Mouse (Mus musculus): ENCODE results near the gene Cxcl15. TPM values are rescaled to one million over a fixed set of nuclear protein-coding genes. Genes with fewer than 3 reads are reported as not detected.

Cxcl15 gene
- polyA plus RNA-seq (2015; fragmentation: Nextera tagmentation; extraction: Ambion mirVana): 0.08 TPM in 1 of 2 replicates, not detected in the other

DNA sequence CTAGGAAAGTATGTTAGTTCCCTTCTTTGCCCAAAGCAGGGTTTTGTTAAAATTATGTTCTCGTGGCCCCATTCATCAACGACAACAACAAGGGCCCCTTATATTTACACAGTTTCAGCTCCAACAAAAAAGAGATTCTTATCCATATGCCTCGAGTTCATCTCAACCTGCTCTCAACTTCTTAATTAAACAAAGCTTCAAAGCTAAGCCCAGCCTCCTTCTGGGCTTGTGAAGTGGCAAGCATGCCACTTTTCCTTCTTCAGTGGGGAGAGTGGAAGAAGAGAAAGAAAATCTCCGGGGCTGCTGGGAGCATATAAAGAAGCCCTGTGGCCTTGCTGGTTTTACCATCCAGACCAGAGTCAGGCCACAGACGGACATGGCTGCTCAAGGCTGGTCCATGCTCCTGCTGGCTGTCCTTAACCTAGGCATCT is at the start of gene Cxcl15:
Gene Cxcl15, plus strand, starts transcription at position 340 of the 431 bp plus-strand sequence.
- ATAC-seq (no peak), DNase-seq (no peak)
- Histone ChIP-seq H3K4me1 (ENCODE audit: insufficient read depth) (peaks cover 6% of the 10 kb centered on the region), H3K27me3 (ENCODE audit: insufficient read depth, low read length) (no peaks in the 10 kb centered on the region), H3K27ac (ENCODE audit: low read depth) (no peak within 1 kb of the TSS), H3K4me2 (ENCODE audit: low read depth, low read length) (no peak within 1 kb of the TSS), H3K9me3 (ENCODE audit: low read length) (no peaks in the 10 kb centered on the region), H3K36me3 (replicated peaks; ENCODE audit: insufficient read depth, low read length) (no peaks in the 10 kb centered on the region), H3K4me3 (ENCODE audit: low read depth, low read length) (no peak within 1 kb of the TSS), H3K9ac (replicated peaks) (no peak within 1 kb of the TSS)
- WGBS (ENCODE audit: insufficient replicate concordance): 55% methylated on average over 5 of the region's 5 CpGs
- TF ChIP-seq CTCF (IDR thresholded peaks at IDR 0.05; ENCODE audit: low read depth) (no peak), EP300 (IDR thresholded peaks at IDR 0.05; ENCODE audit: low read depth) (no peak)

DNA sequence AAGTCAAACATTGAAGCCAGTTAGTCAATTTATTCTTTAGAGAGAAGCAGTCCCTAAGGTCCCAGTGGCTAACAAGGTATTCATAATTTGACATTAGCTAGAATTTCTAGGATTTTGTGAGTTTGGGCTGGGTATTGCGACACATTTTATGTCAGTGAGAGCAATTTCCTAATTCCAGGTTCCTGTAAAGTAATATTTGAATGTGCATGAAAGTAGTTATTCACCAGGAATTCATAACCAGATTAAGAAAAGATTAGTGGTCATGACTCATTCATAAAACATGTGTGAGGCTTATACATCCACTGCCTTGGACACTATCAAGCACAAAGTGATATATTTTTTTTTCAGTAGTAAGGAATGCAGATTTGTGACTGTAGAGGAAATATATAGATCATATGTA is 40.4 kb upstream of the Cxcl15 start:
- H3K4me2 ChIP-seq (ENCODE audit: low read depth, low read length): no peak overlapping the region
- no peaks in the 10 kb centered on the region for H3K36me3 ChIP-seq (replicated peaks; ENCODE audit: insufficient read depth, low read length)
- H3K4me3 ChIP-seq (ENCODE audit: low read depth, low read length): no peak overlapping the region
- no peak for TF ChIP-seq EP300 (IDR thresholded peaks at IDR 0.05; ENCODE audit: low read depth)
- TF ChIP-seq CTCF (IDR thresholded peaks at IDR 0.05; ENCODE audit: low read depth): no peak
- ATAC-seq (no peak), DNase-seq (no peak)
- 84% methylated on average over 1 of the region's 1 CpGs for WGBS (ENCODE audit: insufficient replicate concordance)
- peaks cover 3% of the 10 kb centered on the region; the same call in 1 of the 2 replicates for H3K4me1 ChIP-seq (ENCODE audit: insufficient read depth)
- H3K9ac ChIP-seq (replicated peaks): no peak overlapping the region
- H3K27ac ChIP-seq (ENCODE audit: low read depth): no peak overlapping the region
- H3K9me3 ChIP-seq (ENCODE audit: low read length): no peaks in the 10 kb centered on the region
- no peaks in the 10 kb centered on the region for H3K27me3 ChIP-seq (ENCODE audit: insufficient read depth, low read length)

- Histone ChIP-seq H3K4me1 (ENCODE audit: insufficient read depth) (peaks cover 9% of the 10 kb centered on the region; the same call in 1 of the 2 replicates), H3K9ac (replicated peaks) (no peak overlapping the region), H3K27me3 (ENCODE audit: insufficient read depth, low read length) (peaks cover 6% of the 10 kb centered on the region), H3K4me3 (ENCODE audit: low read depth, low read length) (no peak overlapping the region), H3K4me2 (ENCODE audit: low read depth, low read length) (no peak overlapping the region), H3K36me3 (replicated peaks; ENCODE audit: insufficient read depth, low read length) (no peaks in the 10 kb centered on the region), H3K27ac (ENCODE audit: low read depth) (no peak overlapping the region), H3K9me3 (ENCODE audit: low read length) (no peaks in the 10 kb centered on the region)
- 34% methylated on average over 5 of the region's 5 CpGs for WGBS (ENCODE audit: insufficient replicate concordance)
- ATAC-seq (no peak), DNase-seq (no peak)
- no peak for TF ChIP-seq CTCF (IDR thresholded peaks at IDR 0.05; ENCODE audit: low read depth)
- TF ChIP-seq EP300 (IDR thresholded peaks at IDR 0.05; ENCODE audit: low read depth): no peak
These were observed 36.2 kb upstream of the Cxcl15 start for GRCm38 (mm10) chr5:90758020-90758605.

DNA sequence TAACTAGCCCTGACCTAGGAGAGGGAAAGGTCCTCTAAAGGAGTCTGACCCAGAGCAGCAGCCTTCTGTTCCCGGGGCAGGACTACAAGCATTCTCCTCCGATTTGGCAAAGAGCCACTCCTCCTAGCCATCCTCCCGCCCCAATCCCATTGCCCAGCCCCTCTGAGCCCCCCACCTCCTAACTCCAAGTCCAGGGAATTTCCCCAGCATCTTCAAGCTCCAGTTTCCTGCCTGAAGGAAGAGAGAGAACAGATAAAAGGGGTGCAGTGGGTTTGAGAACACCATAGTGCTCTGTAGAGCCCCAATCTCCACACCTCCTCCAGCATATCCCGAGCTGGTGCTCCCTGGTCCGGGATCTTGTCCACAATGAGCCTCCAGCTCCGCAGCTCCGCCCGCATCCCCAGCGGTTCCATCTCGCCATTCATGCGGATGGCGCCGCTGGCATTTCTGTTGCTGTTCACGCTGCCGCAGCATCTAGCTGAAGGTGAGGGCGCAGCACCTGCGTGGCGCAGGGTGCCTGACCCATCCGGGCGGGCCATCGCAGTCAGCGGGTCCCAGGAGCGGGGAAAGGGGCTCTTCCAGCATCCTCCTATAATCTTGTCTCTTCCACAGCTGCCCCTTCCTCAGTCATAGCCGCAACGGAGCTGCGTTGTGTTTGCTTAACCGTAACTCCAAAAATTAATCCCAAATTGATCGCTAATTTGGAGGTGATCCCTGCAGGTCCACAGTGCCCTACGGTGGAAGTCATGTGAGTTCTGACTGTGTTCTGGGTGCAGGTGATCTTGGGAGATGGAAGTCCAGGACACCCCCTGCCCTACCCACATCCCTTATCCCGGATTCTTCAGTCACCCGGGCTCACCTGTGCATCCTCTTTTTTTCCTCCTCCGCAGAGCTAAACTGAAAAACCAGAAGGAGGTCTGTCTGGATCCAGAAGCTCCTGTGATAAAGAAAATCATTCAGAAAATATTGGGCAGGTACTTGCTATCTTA is 35.0 kb upstream of the Cxcl15 start, which contains the start of gene Cxcl5:
Gene Cxcl5, plus strand, starts transcription at position 284 of the 989 bp plus-strand sequence.
- 7% methylated on average over 32 of the region's 32 CpGs for WGBS (ENCODE audit: insufficient replicate concordance)
- H3K9ac ChIP-seq (replicated peaks): no peak within 1 kb of the TSS
- H3K4me3 ChIP-seq (ENCODE audit: low read depth, low read length): 0 out of 2 replicates have a peak within 1 kb of the TSS, but pooled peaks have one; percentile 19
- H3K4me1 ChIP-seq (ENCODE audit: insufficient read depth): peaks cover 9% of the 10 kb centered on the region; the same call in 1 of the 2 replicates
- peaks cover 6% of the 10 kb centered on the region for H3K27me3 ChIP-seq (ENCODE audit: insufficient read depth, low read length)
- no peaks in the 10 kb centered on the region for H3K9me3 ChIP-seq (ENCODE audit: low read length)
- ATAC-seq (no peak), DNase-seq (no peak)
- H3K36me3 ChIP-seq (replicated peaks; ENCODE audit: insufficient read depth, low read length): no peaks in the 10 kb centered on the region
- no peak within 1 kb of the TSS for H3K27ac ChIP-seq (ENCODE audit: low read depth)
- peak within 1 kb of the TSS; percentile 36; the same call in 1 of the 2 replicates for H3K4me2 ChIP-seq (ENCODE audit: low read depth, low read length)
- TF ChIP-seq EP300 (IDR thresholded peaks at IDR 0.05; ENCODE audit: low read depth): no peak
- no peak for TF ChIP-seq CTCF (IDR thresholded peaks at IDR 0.05; ENCODE audit: low read depth)

DNA sequence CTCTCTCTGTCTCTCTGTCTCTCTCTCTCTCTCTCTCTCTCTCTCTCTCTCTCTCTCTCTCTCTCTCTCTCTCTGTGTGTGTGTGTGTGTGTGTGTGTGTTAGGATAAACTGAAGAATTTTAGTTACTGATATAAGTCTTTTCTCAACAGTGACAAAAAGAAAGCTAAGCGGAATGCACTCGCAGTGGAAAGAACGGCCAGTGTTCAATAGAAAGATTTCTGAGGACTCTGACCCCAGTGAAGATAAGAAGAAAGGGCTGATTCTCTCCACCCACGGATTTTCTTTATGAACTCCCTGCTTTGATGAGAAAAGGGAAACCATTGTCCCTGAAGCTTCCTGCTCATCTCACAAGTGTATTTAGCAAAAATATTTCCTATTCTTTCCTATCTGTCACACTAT is 34.0 kb upstream of the Cxcl15 start:
- no peak for ATAC-seq
- no peaks in the 10 kb centered on the region for H3K9me3 ChIP-seq (ENCODE audit: low read length)
- H3K9ac ChIP-seq (replicated peaks): no peak overlapping the region
- DNase-seq: no peak
- H3K4me3 ChIP-seq (ENCODE audit: low read depth, low read length): no peak overlapping the region
- peaks cover 6% of the 10 kb centered on the region for H3K27me3 ChIP-seq (ENCODE audit: insufficient read depth, low read length)
- no peaks in the 10 kb centered on the region for H3K36me3 ChIP-seq (replicated peaks; ENCODE audit: insufficient read depth, low read length)
- no peak overlapping the region for H3K27ac ChIP-seq (ENCODE audit: low read depth)
- H3K4me1 ChIP-seq (ENCODE audit: insufficient read depth): peaks cover 9% of the 10 kb centered on the region; the same call in 1 of the 2 replicates
- TF ChIP-seq EP300 (IDR thresholded peaks at IDR 0.05; ENCODE audit: low read depth): no peak
- TF ChIP-seq CTCF (IDR thresholded peaks at IDR 0.05; ENCODE audit: low read depth): no peak
- H3K4me2 ChIP-seq (ENCODE audit: low read depth, low read length): no peak overlapping the region
- WGBS (ENCODE audit: insufficient replicate concordance): 45% methylated on average over 4 of the region's 4 CpGs

GRCm38 (mm10) chr5:90760844-90761243 is 33.5 kb upstream of the Cxcl15 start:
- Histone ChIP-seq H3K27ac (ENCODE audit: low read depth) (no peak overlapping the region), H3K4me2 (ENCODE audit: low read depth, low read length) (no peak overlapping the region), H3K4me3 (ENCODE audit: low read depth, low read length) (no peak overlapping the region), H3K9me3 (ENCODE audit: low read length) (no peaks in the 10 kb centered on the region), H3K36me3 (replicated peaks; ENCODE audit: insufficient read depth, low read length) (no peaks in the 10 kb centered on the region), H3K4me1 (ENCODE audit: insufficient read depth) (peaks cover 9% of the 10 kb centered on the region; the same call in 1 of the 2 replicates), H3K9ac (replicated peaks) (no peak overlapping the region), H3K27me3 (ENCODE audit: insufficient read depth, low read length) (peaks cover 6% of the 10 kb centered on the region)
- 67% methylated on average over 2 of the region's 2 CpGs for WGBS (ENCODE audit: insufficient replicate concordance)
- ATAC-seq (no peak), DNase-seq (no peak)
- no peak for TF ChIP-seq CTCF (IDR thresholded peaks at IDR 0.05; ENCODE audit: low read depth)
- TF ChIP-seq EP300 (IDR thresholded peaks at IDR 0.05; ENCODE audit: low read depth): no peak
